30 mouse cellular contexts compared by ENCODE assay signal in genomic region chr8:12894783-12895534, GRCm38 (mm10). TPM values are rescaled to one million over a fixed set of nuclear protein-coding genes. Genes with fewer than 3 reads are reported as not detected.
DNase-seq lines count a peak whose midpoint lies in the region; ATAC-seq and TF ChIP-seq lines count a peak whose summit lies in the region.
"Had no signal": no experiment of that assay in that cellular context is flagged by ENCODE, and none has a peak within 500 bp of the region (broad histone marks: within the 10 kb centered on the region; RNA-seq: fewer than 3 reads in every experiment).

No protein-coding gene starts in this region.

- no peak overlapping the region for H3K27ac ChIP-seq in forebrain, embryonic 13.5 days
- no peak overlapping the region for H3K27ac ChIP-seq in forebrain, embryonic 10.5 days
- H3K27ac ChIP-seq: embryonic facial prominence, embryonic 13.5 days; forebrain, embryonic 12.5 days; hindbrain, embryonic 14.5 days; kidney, embryonic 15.5 days; layer of hippocampus, adult 2 months; left cerebral cortex, adult 2 months; limb, embryonic 13.5 days; liver, embryonic 12.5 days; neural tube, embryonic 12.5 days had no signal

- no peaks in the 10 kb centered on the region for H3K27me3 ChIP-seq in forebrain, embryonic 13.5 days
- H3K27me3 ChIP-seq in forebrain, embryonic 10.5 days (ENCODE audit: poor library complexity, severe bottlenecking), result no peaks in the 10 kb centered on the region
- H3K27me3 ChIP-seq in E14TG2a.4 (ENCODE audit: insufficient read depth, low read length), result no peaks in the 10 kb centered on the region
- H3K27me3 ChIP-seq: embryonic facial prominence, embryonic 13.5 days; forebrain, embryonic 12.5 days; kidney, embryonic 15.5 days; limb, embryonic 13.5 days; neural tube, embryonic 12.5 days had no signal

- no peak overlapping the region for H3K4me3 ChIP-seq in forebrain, embryonic 13.5 days
- H3K4me3 ChIP-seq in forebrain, embryonic 10.5 days, result no peak overlapping the region
- H3K4me3 ChIP-seq in E14TG2a.4 (replicated peaks; ENCODE audit: low read length), result peak overlapping the region; percentile 17; the same call in 1 of the 2 replicates
- H3K4me3 ChIP-seq: embryonic facial prominence, embryonic 13.5 days; forebrain, embryonic 12.5 days; kidney, embryonic 15.5 days; layer of hippocampus, adult 2 months; left cerebral cortex, adult 2 months; limb, embryonic 13.5 days; liver, embryonic 12.5 days; neural tube, embryonic 12.5 days had no signal

- no peaks in the 10 kb centered on the region for H3K9me3 ChIP-seq in forebrain, embryonic 13.5 days (replicated peaks)
- H3K9me3 ChIP-seq in forebrain, embryonic 10.5 days, result no peaks in the 10 kb centered on the region
- no peaks in the 10 kb centered on the region for H3K9me3 ChIP-seq in E14TG2a.4 (ENCODE audit: low read length)
- H3K9me3 ChIP-seq: embryonic facial prominence, embryonic 13.5 days; forebrain, embryonic 12.5 days; kidney, embryonic 15.5 days; limb, embryonic 13.5 days; liver, embryonic 12.5 days; neural tube, embryonic 12.5 days had no signal

- WGBS in forebrain, embryonic 13.5 days, result 88% methylated on average over 11 of the region's 11 CpGs
- WGBS in forebrain, embryonic 10.5 days, result 83% methylated on average over 11 of the region's 11 CpGs

- H3K36me3 ChIP-seq in forebrain, embryonic 13.5 days (ENCODE audit: poor library complexity, severe bottlenecking), result peaks cover 53% of the 10 kb centered on the region
- H3K36me3 ChIP-seq in forebrain, embryonic 10.5 days (replicated peaks), result peaks cover 67% of the 10 kb centered on the region
- H3K36me3 ChIP-seq in E14TG2a.4 (ENCODE audit: insufficient read depth, low read length), result peaks cover 29% of the 10 kb centered on the region
- H3K36me3 ChIP-seq: embryonic facial prominence, embryonic 13.5 days; kidney, embryonic 15.5 days; limb, embryonic 13.5 days; liver, embryonic 12.5 days had no signal

- H3K4me2 ChIP-seq in forebrain, embryonic 13.5 days, result no peak overlapping the region
- H3K4me2 ChIP-seq: embryonic facial prominence, embryonic 13.5 days; forebrain, embryonic 12.5 days; heart, embryonic 11.5 days; hindbrain, embryonic 14.5 days; kidney, embryonic 15.5 days; limb, embryonic 13.5 days; liver, embryonic 12.5 days; neural tube, embryonic 12.5 days had no signal

- H3K4me1 ChIP-seq in forebrain, embryonic 13.5 days, result peaks cover 5% of the 10 kb centered on the region; the same call in 1 of the 2 replicates
- peaks cover 24% of the 10 kb centered on the region for H3K4me1 ChIP-seq in forebrain, embryonic 10.5 days
- H3K4me1 ChIP-seq in E14TG2a.4 (replicated peaks; ENCODE audit: low read depth, low read length), result peaks cover 58% of the 10 kb centered on the region
- H3K4me1 ChIP-seq: neural tube, embryonic 12.5 days had no signal

- intact Hi-C loops in gastrocnemius, postnatal 36 days (cut with DNase I), result loop anchor here (10.0 kb wide), 1 partner anchor 400 kb away; no protein-coding TSS in a partner anchor
- intact Hi-C loops in left cerebral cortex, postnatal 36 days (cut with DNase I), result loop anchor here (5.0 kb wide), 1 partner anchor 87 kb away; no protein-coding TSS in a partner anchor

- no peak for ATAC-seq in forebrain, embryonic 13.5 days
- ATAC-seq: CD4-positive, CD25-positive, alpha-beta regulatory T cell, adult 4 months; inflammation-experienced regulatory T-cells, adult 6 months; liver, embryonic 12.5 days; liver, postnatal 0 days had no signal

- TF ChIP-seq CTCF in E14TG2a.4 (conservative IDR thresholded peaks at IDR 0.05; ENCODE audit: low read length), result no peak

- no peak for DNase-seq in forebrain, embryonic 10.5 days (ENCODE audit: extremely low spot score, low spot score)
- DNase-seq in cerebellum, adult 18-20 months, result peak; percentile 65 to 74
- peak; percentile 66 to 70 for DNase-seq in cerebellum, postnatal 25 days
- DNase-seq in gastrocnemius, postnatal 36 days, result no peak
- DNase-seq in left cerebral cortex, postnatal 36 days (ENCODE audit: low spot score in 2 of 2), result no peak
- DNase-seq in frontal cortex, postnatal 36 days (ENCODE audit: low spot score in 2 of 2), result no peak
- DNase-seq: adrenal gland, adult 8-10 months; gastrocnemius, postnatal 25 days; heart, adult 18-20 months; heart, postnatal 36 days; kidney, adult 11 months; liver, postnatal 0 days; lung, postnatal 4 days; midbrain, embryonic 14.5 days; thymus, adult 2 months; thymus, postnatal 36 days had no signal

- peak overlapping the region; percentile 26; the same call in 1 of the 2 replicates for H3K9ac ChIP-seq in forebrain, embryonic 13.5 days
- H3K9ac ChIP-seq: embryonic facial prominence, embryonic 13.5 days; forebrain, embryonic 12.5 days; hindbrain, embryonic 14.5 days; kidney, embryonic 15.5 days; limb, embryonic 13.5 days; liver, embryonic 12.5 days; liver, postnatal 0 days; neural tube, embryonic 12.5 days had no signal

RNA-seq across cellular contexts. Expression of gene Mcf2l, which starts 21.4 kb away (rescaled TPM):
- 80.3 and 99.0 TPM in 2 replicates for polyA plus RNA-seq in forebrain, embryonic 13.5 days (2015; fragmentation: Nextera tagmentation; extraction: Ambion mirVana)
- 26.3 and 32.5 TPM in 2 replicates for polyA plus RNA-seq in forebrain, embryonic 10.5 days (2016; fragmentation: Nextera tagmentation; extraction: Ambion mirVana)
- total RNA-seq in gastrocnemius, postnatal 36 days (2021), result 10 to 100 TPM; 26.0 to 29.3 TPM
- 100 to 1,000 TPM; 203 to 267 TPM for total RNA-seq in left cerebral cortex, postnatal 36 days (2021)

Comparison
In these comparisons a context has a peak if more than half of its experiments do, and no peak if none do; other contexts are left out.
1. DNase-seq: peak in cerebellum, adult 18-20 months (2 of 2) and cerebellum, postnatal 25 days (2 of 2); none in forebrain, embryonic 10.5 days (single experiment), gastrocnemius, postnatal 36 days (0 of 2), left cerebral cortex, postnatal 36 days (0 of 2) and frontal cortex, postnatal 36 days (0 of 2).
2. RNA of gene Mcf2l, which starts 21.4 kb away (total RNA-seq): 203 to 267 TPM in left cerebral cortex, postnatal 36 days; 26.0 to 29.3 TPM in gastrocnemius, postnatal 36 days; every median in the first group is over 4 times any median in the second.